20 mouse cellular contexts compared by ENCODE assay signal in genomic region chr7:137087136-137087535, GRCm38 (mm10).
A peak's percentile ranks its signal among the peaks of the same experiment; 100 is the strongest.
DNase-seq lines count a peak whose midpoint lies in the region; ATAC-seq and TF ChIP-seq lines count a peak whose summit lies in the region.
"Had no signal": no experiment of that assay in that cellular context is flagged by ENCODE, and none has a peak within 500 bp of the region (broad histone marks: within the 10 kb centered on the region; RNA-seq: fewer than 3 reads in every experiment).

No protein-coding gene starts in this region.

- no peaks in the 10 kb centered on the region for H3K36me3 ChIP-seq in heart, embryonic 13.5 days
- no peaks in the 10 kb centered on the region for H3K36me3 ChIP-seq in lung, postnatal 0 days (ENCODE audit: insufficient read depth, low read length)
- no peaks in the 10 kb centered on the region for H3K36me3 ChIP-seq in limb, embryonic 12.5 days
- H3K36me3 ChIP-seq in hindbrain, embryonic 16.5 days (ENCODE audit: control insufficient read depth, insufficient read depth, low read length) = no peaks in the 10 kb centered on the region
- H3K36me3 ChIP-seq in forebrain, embryonic 15.5 days = no peaks in the 10 kb centered on the region
- H3K36me3 ChIP-seq: midbrain, embryonic 12.5 days had no signal

- ATAC-seq in heart, embryonic 13.5 days (ENCODE audit: extremely low read depth, insufficient number of reproducible peaks, low FRiP score, low TSS enrichment) = no peak
- ATAC-seq in lung, postnatal 0 days = no peak; the same call in 1 of the 2 replicates
- ATAC-seq in limb, embryonic 12.5 days (ENCODE audit: insufficient number of reproducible peaks, insufficient read depth, low FRiP score, low TSS enrichment, low read depth) = no peak; the same call in 1 of the 2 replicates
- ATAC-seq in hindbrain, embryonic 16.5 days = no peak
- no peak for ATAC-seq in forebrain, embryonic 15.5 days (replicated peaks)
- ATAC-seq: hindbrain, postnatal 0 days; Patski had no signal

- H3K27ac ChIP-seq in heart, embryonic 13.5 days (replicated peaks) = peak overlapping the region; percentile 56; the same call in 1 of the 2 replicates
- no peak overlapping the region for H3K27ac ChIP-seq in lung, postnatal 0 days (ENCODE audit: low read length)
- H3K27ac ChIP-seq in limb, embryonic 12.5 days = peak overlapping the region; percentile 65
- no peak overlapping the region for H3K27ac ChIP-seq in hindbrain, embryonic 16.5 days (ENCODE audit: low read depth, low read length)
- no peak overlapping the region for H3K27ac ChIP-seq in forebrain, embryonic 15.5 days (replicated peaks)
- H3K27ac ChIP-seq: hindbrain, postnatal 0 days; kidney, postnatal 0 days; midbrain, embryonic 12.5 days had no signal

- H3K4me2 ChIP-seq in heart, embryonic 13.5 days = 0 out of 2 replicates have a peak overlapping the region, but pooled peaks have one; percentile 9
- H3K4me2 ChIP-seq in lung, postnatal 0 days (replicated peaks; ENCODE audit: low read depth, low read length) = 0 out of 2 replicates have a peak overlapping the region, but pooled peaks have one; percentile 14
- no peak overlapping the region for H3K4me2 ChIP-seq in limb, embryonic 12.5 days
- H3K4me2 ChIP-seq in hindbrain, embryonic 16.5 days (ENCODE audit: low read length) = no peak overlapping the region
- H3K4me2 ChIP-seq in forebrain, embryonic 15.5 days (replicated peaks) = no peak overlapping the region
- H3K4me2 ChIP-seq: liver, embryonic 11.5 days; midbrain, embryonic 12.5 days had no signal

- intact Hi-C loops in heart, postnatal 36 days (cut with DNase I) = loop anchor here (5.0 kb wide), 1 partner anchor 230 kb away; no protein-coding TSS in a partner anchor

- no peak for TF ChIP-seq EP300 in lung, postnatal 0 days (IDR thresholded peaks at IDR 0.05)

- no peak for DNase-seq in heart, postnatal 36 days
- DNase-seq in lung, postnatal 0 days (ENCODE audit: low spot score) = peak; percentile 25
- no peak for DNase-seq in lung, adult 2 months
- DNase-seq: adrenal gland, postnatal 10 days; cerebellum, adult 9-11 months; gastrocnemius, postnatal 10 days; kidney, adult 11 months; layer of hippocampus, postnatal 36 days; retina, postnatal 1 day; right cerebral cortex, postnatal 4 days; thymus, postnatal 25 days had no signal

- H3K4me1 ChIP-seq in heart, embryonic 13.5 days = peaks cover 35% of the 10 kb centered on the region
- H3K4me1 ChIP-seq in lung, postnatal 0 days (ENCODE audit: insufficient read depth, low read depth, low read length) = 0 out of 2 replicates have a peak, but pooled peaks cover 6% of the 10 kb centered on the region
- H3K4me1 ChIP-seq in lung, adult 2 months (ENCODE audit: control insufficient read depth, insufficient read depth, low read length) = 0 out of 2 replicates have a peak, but pooled peaks cover 3% of the 10 kb centered on the region
- H3K4me1 ChIP-seq in limb, embryonic 12.5 days (replicated peaks) = peaks cover 84% of the 10 kb centered on the region
- H3K4me1 ChIP-seq in hindbrain, embryonic 16.5 days (ENCODE audit: control insufficient read depth, insufficient read depth, low read depth, low read length) = peaks cover 15% of the 10 kb centered on the region
- H3K4me1 ChIP-seq in forebrain, embryonic 15.5 days = peaks cover 12% of the 10 kb centered on the region

- H3K9me3 ChIP-seq in heart, embryonic 13.5 days = no peaks in the 10 kb centered on the region
- H3K9me3 ChIP-seq in lung, postnatal 0 days (ENCODE audit: low read length) = no peaks in the 10 kb centered on the region
- H3K9me3 ChIP-seq in limb, embryonic 12.5 days = no peaks in the 10 kb centered on the region
- H3K9me3 ChIP-seq in hindbrain, embryonic 16.5 days (ENCODE audit: control insufficient read depth, low read length) = no peaks in the 10 kb centered on the region
- H3K9me3 ChIP-seq in forebrain, embryonic 15.5 days = no peaks in the 10 kb centered on the region
- H3K9me3 ChIP-seq: midbrain, embryonic 12.5 days had no signal

- peaks cover 7% of the 10 kb centered on the region; the same call in 1 of the 2 replicates for H3K27me3 ChIP-seq in heart, embryonic 13.5 days (replicated peaks)
- H3K27me3 ChIP-seq in lung, postnatal 0 days (replicated peaks; ENCODE audit: insufficient read depth, low read length) = no peaks in the 10 kb centered on the region
- peaks cover 18% of the 10 kb centered on the region; the same call in 1 of the 2 replicates for H3K27me3 ChIP-seq in limb, embryonic 12.5 days
- no peaks in the 10 kb centered on the region for H3K27me3 ChIP-seq in hindbrain, embryonic 16.5 days (replicated peaks; ENCODE audit: control insufficient read depth, insufficient read depth, low read length)
- H3K27me3 ChIP-seq in forebrain, embryonic 15.5 days = no peaks in the 10 kb centered on the region
- H3K27me3 ChIP-seq: midbrain, embryonic 12.5 days; Patski had no signal

- no peak overlapping the region for H3K4me3 ChIP-seq in heart, embryonic 13.5 days
- no peak overlapping the region for H3K4me3 ChIP-seq in lung, postnatal 0 days (ENCODE audit: low read depth, low read length)
- no peak overlapping the region for H3K4me3 ChIP-seq in lung, adult 2 months (replicated peaks; ENCODE audit: extremely low read depth, low read depth, low read length)
- H3K4me3 ChIP-seq in limb, embryonic 12.5 days (replicated peaks) = no peak overlapping the region
- no peak overlapping the region for H3K4me3 ChIP-seq in hindbrain, embryonic 16.5 days (ENCODE audit: low read length)
- H3K4me3 ChIP-seq in forebrain, embryonic 15.5 days = no peak overlapping the region
- H3K4me3 ChIP-seq: midbrain, embryonic 12.5 days had no signal

- TF ChIP-seq CTCF in lung, postnatal 0 days (IDR thresholded peaks at IDR 0.05) = no peak
- no peak for TF ChIP-seq CTCF in lung, adult 2 months (IDR thresholded peaks at IDR 0.05; ENCODE audit: insufficient read depth, low read length)

- TF ChIP-seq POLR2A in lung, adult 2 months (IDR thresholded peaks at IDR 0.05; ENCODE audit: borderline replicate concordance, extremely low read depth, low read depth, low read length) = no peak

- H3K9ac ChIP-seq in heart, embryonic 13.5 days = peak overlapping the region; percentile 24; the same call in 1 of the 2 replicates
- H3K9ac ChIP-seq in lung, postnatal 0 days (replicated peaks; ENCODE audit: low read depth) = no peak overlapping the region
- H3K9ac ChIP-seq in limb, embryonic 12.5 days (replicated peaks) = no peak overlapping the region
- no peak overlapping the region for H3K9ac ChIP-seq in hindbrain, embryonic 16.5 days (ENCODE audit: low read depth, low read length)
- no peak overlapping the region for H3K9ac ChIP-seq in forebrain, embryonic 15.5 days (replicated peaks)
- H3K9ac ChIP-seq: midbrain, embryonic 12.5 days had no signal

- 38% methylated on average over 6 of the region's 6 CpGs for WGBS in heart, embryonic 13.5 days
- WGBS in lung, postnatal 0 days = 36% methylated on average over 6 of the region's 6 CpGs
- 48% methylated on average over 6 of the region's 6 CpGs for WGBS in lung, adult 2 months
- 47% methylated on average over 6 of the region's 6 CpGs for WGBS in limb, embryonic 12.5 days
- 72% methylated on average over 6 of the region's 6 CpGs for WGBS in hindbrain, embryonic 16.5 days
- WGBS in forebrain, embryonic 15.5 days = 80% methylated on average over 6 of the region's 6 CpGs

Comparison
In these comparisons a context has a peak if more than half of its experiments do, and no peak if none do; other contexts are left out.
1. H3K27ac ChIP-seq: peak in heart, embryonic 13.5 days (single experiment) and limb, embryonic 12.5 days (single experiment); none in lung, postnatal 0 days (single experiment), hindbrain, embryonic 16.5 days (single experiment) and forebrain, embryonic 15.5 days (single experiment).
2. H3K4me2 ChIP-seq: peak in heart, embryonic 13.5 days (single experiment) and lung, postnatal 0 days (single experiment); none in limb, embryonic 12.5 days (single experiment), hindbrain, embryonic 16.5 days (single experiment) and forebrain, embryonic 15.5 days (single experiment).